Mouse (Mus musculus) CH12.LX (cell line): Measurements from ENCODE around the gene Zbtb22. TPM values are rescaled to one million over a fixed set of nuclear protein-coding genes. Genes with fewer than 3 reads are reported as not detected.

ENCODE experiments used
- DNase-seq: peaks from one replicate; pipeline ENCODE4 v3.0.0-alpha.2; 2013; ENCODE audit errors: extremely low read depth
- H3K27ac ChIP-seq: 2 replicates; pipeline ENCODE4 v1.5.1; 2012; ENCODE audit warnings: low read depth, mild to moderate bottlenecking, control low read depth, moderate library complexity; ENCODE audit not compliant: insufficient read depth
- H3K27me3 ChIP-seq: replicated peaks from 2 replicates; pipeline ENCODE3; 2012; ENCODE audit warnings: inconsistent platforms
- H3K36me3 ChIP-seq, 2 experiments: replicated peaks in 1 of 2; 2 replicates each; pipeline versions ENCODE3 to v1.6.1; 2012; ENCODE audit warnings: inconsistent platforms in 1 of 2, low read length in 1 of 2, mild to moderate bottlenecking in 1 of 2, mixed read lengths in 1 of 2, moderate library complexity in 1 of 2; ENCODE audit not compliant: control insufficient read depth in 1 of 2, insufficient read depth in 1 of 2
- H3K4me1 ChIP-seq, 2 experiments: 2 replicates each; pipeline ENCODE4 v1.6.1; 2012; ENCODE audit warnings: inconsistent platforms in 1 of 2, moderate library complexity in 1 of 2; ENCODE audit not compliant: insufficient read depth in 2 of 2, control insufficient read depth in 1 of 2
- H3K4me2 ChIP-seq: 2 replicates; pipeline ENCODE4 v1.6.1; 2012; ENCODE audit warnings: low read depth, mild to moderate bottlenecking, control low read depth; ENCODE audit not compliant: poor library complexity, insufficient read depth, severe bottlenecking
- H3K4me3 ChIP-seq, 3 experiments: fragments of 150-350 bp in 1 of 3; sonication (generic) in 1 of 3; replicated peaks in 1 of 3; 2 replicates each; pipeline versions ENCODE3 to v1.5.1; 2011 to 2012; ENCODE audit warnings: low read depth in 2 of 3, low read length in 2 of 3, mild to moderate bottlenecking in 2 of 3, moderate library complexity in 2 of 3, control low read depth in 1 of 3, improper control_type of control experiment in 1 of 3, inconsistent platforms in 1 of 3, mixed read lengths in 1 of 3; ENCODE audit not compliant: poor library complexity in 1 of 3
- H3K79me2 ChIP-seq: replicated peaks from 2 replicates; pipeline ENCODE4 v1.6.1; 2012; ENCODE audit warnings: mild to moderate bottlenecking, moderate library complexity; ENCODE audit not compliant: control insufficient read depth, poor library complexity, insufficient read depth, severe bottlenecking; ENCODE audit errors: extremely low read depth
- H3K9ac ChIP-seq: 2 replicates; pipeline ENCODE4 v1.6.1; 2012; ENCODE audit warnings: low read depth, mild to moderate bottlenecking, control low read depth, moderate library complexity; ENCODE audit not compliant: insufficient read depth
- H3K9me3 ChIP-seq: replicated peaks from 2 replicates; pipeline ENCODE3; 2012; ENCODE audit warnings: low read length, inconsistent platforms, mixed read lengths
- BHLHE40 ChIP-seq: IDR thresholded peaks from 2 replicates; pipeline ENCODE4 v1.6.1; 2011; ENCODE audit warnings: mild to moderate bottlenecking, low read depth, low read length, improper control_type of control experiment
- CHD1 ChIP-seq: IDR thresholded peaks from 2 replicates; pipeline ENCODE4 v1.6.1; 2012; ENCODE audit warnings: low read depth, low read length, improper control_type of control experiment, inconsistent platforms
- EP300 ChIP-seq: IDR thresholded peaks from 2 replicates; pipeline ENCODE4 v1.6.1; 2011; ENCODE audit warnings: low read length, improper control_type of control experiment
- HCFC1 ChIP-seq: IDR thresholded peaks from 2 replicates; pipeline ENCODE4 v1.6.1; 2012; ENCODE audit warnings: low read depth, mild to moderate bottlenecking, inconsistent platforms, low read length, improper control_type of control experiment
- IRF4 ChIP-seq: IDR thresholded peaks from 2 replicates; pipeline ENCODE4 v1.6.1; 2014; ENCODE audit warnings: low read depth, mild to moderate bottlenecking, inconsistent platforms, low read length, improper control_type of control experiment
- MAFK ChIP-seq: IDR thresholded peaks from 2 replicates; pipeline ENCODE4 v1.6.1; 2011; ENCODE audit warnings: low read length, improper control_type of control experiment; ENCODE audit not compliant: insufficient replicate concordance
- MXI1 ChIP-seq: IDR thresholded peaks from 2 replicates; pipeline ENCODE4 v1.6.1; 2011; ENCODE audit warnings: mild to moderate bottlenecking, low read depth, low read length, improper control_type of control experiment
- NRF1 ChIP-seq: IDR thresholded peaks from 2 replicates; pipeline ENCODE4 v1.6.1; 2014; ENCODE audit warnings: low read depth, mild to moderate bottlenecking, inconsistent platforms, low read length, improper control_type of control experiment, moderate library complexity
- POLR2A ChIP-seq: IDR thresholded peaks from 2 replicates; pipeline ENCODE4 v1.6.1; 2011; ENCODE audit warnings: low read depth, mild to moderate bottlenecking, improper control_type of control experiment, low read length
- RCOR1 ChIP-seq: conservative IDR thresholded peaks from 2 replicates; pipeline ENCODE4 v1.6.1; 2012; ENCODE audit warnings: low read depth, mild to moderate bottlenecking, inconsistent platforms, low read length, improper control_type of control experiment
- SMC3 ChIP-seq: IDR thresholded peaks from 2 replicates; pipeline ENCODE4 v1.6.1; 2011; ENCODE audit warnings: low read depth, low read length, improper control_type of control experiment
- TBP ChIP-seq: conservative IDR thresholded peaks from 2 replicates; pipeline ENCODE4 v1.6.1; 2011; ENCODE audit warnings: low read depth, low read length, improper control_type of control experiment
- UBTF ChIP-seq: IDR thresholded peaks from 2 replicates; pipeline ENCODE4 v1.6.1; 2012; ENCODE audit warnings: low read depth, mild to moderate bottlenecking, inconsistent platforms, low read length, improper control_type of control experiment, moderate library complexity
- USF2 ChIP-seq: conservative IDR thresholded peaks from 2 replicates; pipeline ENCODE4 v1.6.1; 2011; ENCODE audit warnings: low read depth, low read length, improper control_type of control experiment
- ZMIZ1 ChIP-seq: IDR thresholded peaks from 2 replicates; pipeline ENCODE4 v1.6.1; 2012; ENCODE audit warnings: low read depth, mild to moderate bottlenecking, inconsistent platforms, low read length, improper control_type of control experiment
- ZNF384 ChIP-seq: IDR thresholded peaks from 2 replicates; pipeline ENCODE4 v1.6.1; 2012; ENCODE audit warnings: low read depth, low read length, improper control_type of control experiment, inconsistent platforms
- dilution Hi-C: fragments of 300-500 bp; cut with MboI; formaldehyde crosslinking; loops from 2 replicates; pipeline ENCODE4 v1.14.3; 2020; ENCODE audit warnings: low sequenced_read_pairs; ENCODE audit not compliant: extremely low pct_unique_long_range_greater_than_20kb, extremely low pct_ligation_motif_present
- in situ Hi-C: fragments of 300-500 bp; cut with MboI; formaldehyde crosslinking; loops from 3 replicates; pipeline ENCODE4 v1.14.3; 2019; ENCODE audit warnings: low sequenced_read_pairs, low pct_ligation_motif_present, low pct_unique_long_range_greater_than_20kb, mixed read lengths
- polyA plus RNA-seq: library from polyadenylated mRNA; unstranded; fragments of >175 nt; gene quantifications from 2 replicates; pipeline ENCODE4 v1.2.1, GENCODE M21; 2012; ENCODE audit warnings: low read depth; ENCODE audit not compliant: insufficient read length
- total RNA-seq, 2 experiments: library from RNA; depleted of rRNA; stranded (reverse); fragments of 300-350 nt in 1 of 2; fragments of >200 nt in 1 of 2; gene quantifications; 2 replicates each; pipeline ENCODE4 v1.2.3; 2012 to 2014

Zbtb22 gene
- total and polyA plus RNA-seq, 3 experiments: 11.7 to 23.5 (median 20.3) TPM

DNA sequence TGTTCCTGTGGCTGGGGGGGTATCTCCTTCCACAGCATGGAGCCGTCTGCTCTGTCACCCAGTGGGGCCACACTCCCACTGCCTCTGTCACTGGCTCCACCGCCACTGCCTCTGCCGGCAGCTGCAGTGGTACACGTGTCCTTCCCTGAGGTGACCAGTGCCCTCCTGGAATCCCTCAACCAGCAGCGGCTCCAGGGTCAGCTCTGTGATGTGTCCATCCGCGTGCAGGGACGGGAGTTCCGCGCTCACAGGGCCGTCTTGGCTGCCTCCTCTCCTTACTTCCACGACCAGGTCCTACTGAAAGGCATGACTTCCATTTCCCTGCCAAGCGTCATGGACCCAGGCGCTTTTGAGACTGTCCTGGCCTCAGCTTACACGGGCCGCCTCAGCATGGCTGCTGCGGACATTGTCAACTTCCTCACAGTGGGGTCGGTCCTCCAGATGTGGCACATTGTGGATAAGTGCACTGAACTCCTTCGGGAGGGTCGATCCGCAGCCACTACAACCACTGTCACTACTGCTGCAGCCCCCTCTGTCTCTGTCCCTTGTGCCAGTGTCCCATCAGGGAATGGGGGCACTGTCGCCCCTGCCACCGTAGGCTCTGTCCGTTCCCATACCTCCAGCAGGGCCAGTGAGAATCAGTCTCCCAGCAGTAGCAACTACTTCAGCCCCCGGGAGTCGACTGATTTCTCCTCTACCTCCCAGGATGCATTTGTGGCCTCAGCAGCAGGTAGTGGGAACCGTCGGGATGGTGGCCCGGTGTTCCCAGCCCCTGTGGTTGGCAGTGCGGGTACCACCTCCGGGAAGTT lies 1.3 kb downstream of the Zbtb22 start:
- Histone ChIP-seq H3K4me1 (peaks cover 30 to 55% of the 10 kb centered on the region in 2 experiments), H3K79me2 (peaks cover 22% of the 10 kb centered on the region), H3K27me3 (no peaks in the 10 kb centered on the region), H3K9ac (no peak overlapping the region), H3K36me3 (peaks cover 44 to 62% of the 10 kb centered on the region in 2 experiments)
- in situ Hi-C loops: no loop called here
- TF ChIP-seq BHLHE40 (no peak), RCOR1 (no peak), MAFK (no peak), USF2 (no peak), ZNF384 (no peak), NRF1 (no peak)
- TF ChIP-seq, all 38 proteins: peak for 0
- dilution Hi-C loops: no loop called here
- H3K4me2 ChIP-seq: peak overlapping the region; percentile 62
- peak overlapping the region in 2 of 3 experiments; percentile 41 to 58 for H3K4me3 ChIP-seq
- no peak for DNase-seq
- no peak overlapping the region for H3K27ac ChIP-seq
- H3K9me3 ChIP-seq: peaks cover 6% of the 10 kb centered on the region

DNA sequence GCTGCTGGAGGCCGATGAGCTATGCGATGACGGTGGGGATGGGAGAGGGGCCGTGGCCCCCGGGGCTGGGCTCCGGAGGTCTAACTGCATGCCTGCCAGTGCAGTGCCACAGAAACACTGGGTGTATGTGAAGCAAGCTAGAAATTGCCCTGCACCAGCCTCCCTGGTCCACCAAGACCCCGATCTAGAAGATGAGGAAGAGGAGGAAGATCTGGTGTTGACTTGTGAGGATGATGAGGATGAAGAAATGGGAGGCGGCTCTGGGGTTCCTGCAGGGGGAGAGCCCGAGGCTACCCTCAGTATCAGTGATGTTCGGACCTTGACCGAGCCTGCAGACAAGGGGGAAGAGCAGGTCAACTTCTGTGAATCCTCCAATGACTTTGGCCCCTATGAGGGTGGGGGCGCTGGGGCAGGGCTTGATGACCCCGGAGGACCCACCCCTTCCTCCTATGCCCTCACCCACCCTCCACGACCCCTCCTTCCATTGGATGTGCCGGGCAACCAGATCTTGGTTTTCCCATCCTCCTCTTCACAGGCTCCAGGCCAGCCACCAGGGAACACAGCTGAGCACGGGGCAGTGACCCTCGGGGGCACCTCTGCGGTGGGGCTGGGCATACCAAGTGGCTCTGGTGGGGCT lies 2.1 kb downstream of the Zbtb22 start:
- H3K4me1 ChIP-seq: peaks cover 32 to 55% of the 10 kb centered on the region in 2 experiments
- H3K27ac ChIP-seq: no peak overlapping the region
- dilution Hi-C loops: no loop called here
- H3K36me3 ChIP-seq: peaks cover 44 to 62% of the 10 kb centered on the region in 2 experiments
- no peak overlapping the region for H3K9ac ChIP-seq
- in situ Hi-C loops: no loop called here
- H3K79me2 ChIP-seq: peaks cover 24% of the 10 kb centered on the region
- peaks cover 6% of the 10 kb centered on the region for H3K9me3 ChIP-seq
- H3K4me3 ChIP-seq: no peak overlapping the region
- no peak overlapping the region; the same call in 1 of the 2 replicates for H3K4me2 ChIP-seq
- H3K27me3 ChIP-seq: no peaks in the 10 kb centered on the region
- no peak for TF ChIP-seq ZMIZ1
- TF ChIP-seq TBP: no peak
- TF ChIP-seq HCFC1: no peak
- TF ChIP-seq IRF4: no peak
- no peak for TF ChIP-seq EP300
- no peak for TF ChIP-seq SMC3
- no peak for TF ChIP-seq RCOR1
- no peak for TF ChIP-seq POLR2A
- TF ChIP-seq USF2: no peak
- TF ChIP-seq CHD1: no peak
- no peak for TF ChIP-seq UBTF
- no peak for TF ChIP-seq MXI1
- DNase-seq: no peak
